Mouse (Mus musculus) mesoderm, embryonic 11.5 days (tissue): ENCODE results near the gene Rasd1.
"Not testable (repeated sequence)": the region's sequence is repeated elsewhere in the genome, so short reads cannot be mapped to it uniquely, and the experiment has no call there.

Source experiments
- DNase-seq: peaks from one replicate; pipeline ENCODE4 v3.0.0-alpha.2; 2012; ENCODE audit warnings: low read depth, low spot score

Rasd1 gene

DNA sequence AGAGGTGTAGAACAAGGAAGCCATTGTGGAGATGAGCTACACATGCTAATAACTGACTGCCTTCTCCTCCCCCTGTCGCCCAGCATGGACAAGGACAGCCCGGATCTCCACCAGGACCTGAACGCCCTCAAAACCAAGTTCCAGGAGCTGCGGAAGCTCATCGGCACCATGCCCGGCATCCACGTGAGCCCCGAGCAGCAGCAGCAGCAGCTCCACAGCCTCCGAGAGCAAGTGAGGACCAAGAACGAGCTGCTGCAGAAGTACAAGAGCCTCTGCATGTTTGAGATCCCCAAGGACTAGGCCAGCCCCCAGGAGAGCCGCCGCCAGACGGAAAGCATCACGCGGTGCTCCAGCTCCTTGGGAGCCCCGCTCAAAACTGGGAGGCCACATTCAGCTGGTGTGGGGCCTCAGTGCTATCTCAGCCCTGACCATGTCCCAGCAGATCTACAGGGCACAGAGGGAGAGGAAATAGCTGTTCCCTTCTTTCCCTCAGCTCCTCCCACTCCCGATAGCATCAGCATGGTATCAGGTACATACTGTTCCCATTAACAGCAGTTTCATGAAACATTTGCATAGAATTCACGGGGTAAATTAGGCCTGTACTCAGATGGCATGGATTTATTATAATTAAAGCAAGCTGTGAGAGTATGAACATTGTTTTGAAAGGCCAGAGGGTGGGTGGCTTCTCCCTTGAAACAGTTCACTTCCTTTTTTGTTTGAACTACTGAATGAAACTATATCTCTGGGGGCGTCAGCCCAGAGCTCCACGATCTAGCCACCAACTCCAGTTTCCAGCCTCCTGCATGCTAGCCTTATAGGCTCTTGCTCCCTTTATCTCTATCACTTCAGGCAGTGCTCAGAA is 4.0 kb downstream of the Rasd1 start:
- DNase-seq = no peak

DNA sequence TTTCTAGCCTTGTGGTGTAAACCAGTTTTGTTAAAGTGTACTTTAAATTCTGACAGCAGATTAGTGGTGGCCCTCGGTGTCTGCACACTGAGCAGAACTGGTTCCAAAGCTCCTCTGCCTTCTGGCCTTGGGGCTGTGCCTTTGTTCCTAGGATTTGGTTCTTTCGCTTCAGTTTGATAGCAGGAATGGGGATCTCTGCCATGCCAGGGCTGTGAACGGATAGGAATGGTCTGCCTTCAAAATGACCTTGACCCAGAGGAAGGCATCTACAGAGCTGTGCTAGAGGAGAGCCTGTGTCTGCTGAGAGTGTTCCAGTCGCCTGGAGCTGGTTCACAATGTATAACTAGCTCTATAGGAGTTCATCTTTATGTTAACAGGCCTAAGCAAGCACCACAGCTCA is 5.3 kb downstream of the Rasd1 start:
- no peak for DNase-seq

DNA sequence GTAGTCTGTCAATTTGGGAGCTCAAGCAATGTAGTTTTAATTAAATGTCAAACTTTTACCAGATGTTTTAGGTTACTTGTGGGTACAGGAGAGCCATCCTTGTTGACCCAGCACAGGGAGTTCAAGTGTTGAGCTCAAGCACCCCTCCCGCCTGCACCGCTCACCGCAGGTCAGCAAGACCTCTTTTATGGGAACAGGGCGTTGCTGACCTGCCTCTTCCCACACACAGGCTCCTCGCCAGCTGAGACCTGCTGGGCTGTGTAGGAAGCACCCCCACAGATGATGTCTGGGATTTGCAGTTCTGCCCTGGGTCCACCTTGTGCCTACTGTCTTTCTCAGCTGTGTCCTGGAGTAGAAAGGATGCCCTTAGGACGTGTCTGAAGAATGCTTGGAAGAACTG is 8.0 kb downstream of the Rasd1 start:
- DNase-seq = no peak

DNA sequence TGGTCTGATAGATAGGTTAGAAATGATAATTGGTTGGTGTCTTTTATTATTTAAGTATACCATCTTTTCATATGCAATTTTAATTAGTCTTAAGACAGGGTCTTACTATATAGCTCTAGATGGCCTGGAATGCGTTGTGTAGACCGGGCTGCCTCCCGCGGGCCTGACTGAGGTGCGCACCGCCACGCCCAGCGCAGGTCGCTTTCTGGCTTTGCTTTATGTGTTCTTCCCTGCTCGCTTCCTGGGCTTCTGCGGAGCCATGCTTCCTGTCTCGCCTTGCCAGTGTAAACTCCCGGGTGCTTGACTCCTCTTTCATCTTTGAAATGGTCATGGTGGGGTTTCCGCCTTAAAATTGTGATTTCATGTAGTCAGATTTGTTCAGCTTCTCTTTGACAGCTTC is 11.9 kb downstream of the Rasd1 start:
- DNase-seq = no peak

DNA sequence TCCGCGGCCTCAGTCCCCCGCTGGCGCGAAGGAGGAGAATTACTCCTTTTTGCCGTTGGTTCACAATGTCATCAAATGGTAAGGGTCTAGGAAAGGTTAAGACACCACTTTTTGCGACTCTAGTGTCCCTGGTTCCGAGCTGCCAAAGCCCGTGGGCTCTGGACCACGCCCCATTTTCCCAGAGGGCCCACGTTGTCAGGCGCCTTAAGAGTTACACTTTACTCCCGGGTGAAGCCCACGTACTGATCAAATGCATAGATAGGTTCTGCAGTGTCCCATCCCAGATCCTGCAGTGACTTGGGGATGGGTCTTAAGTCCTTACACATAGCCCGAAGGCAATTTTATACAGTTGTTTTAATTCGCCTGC is 16.4 kb downstream of the Rasd1 start:
- DNase-seq = peak; percentile 21

DNA sequence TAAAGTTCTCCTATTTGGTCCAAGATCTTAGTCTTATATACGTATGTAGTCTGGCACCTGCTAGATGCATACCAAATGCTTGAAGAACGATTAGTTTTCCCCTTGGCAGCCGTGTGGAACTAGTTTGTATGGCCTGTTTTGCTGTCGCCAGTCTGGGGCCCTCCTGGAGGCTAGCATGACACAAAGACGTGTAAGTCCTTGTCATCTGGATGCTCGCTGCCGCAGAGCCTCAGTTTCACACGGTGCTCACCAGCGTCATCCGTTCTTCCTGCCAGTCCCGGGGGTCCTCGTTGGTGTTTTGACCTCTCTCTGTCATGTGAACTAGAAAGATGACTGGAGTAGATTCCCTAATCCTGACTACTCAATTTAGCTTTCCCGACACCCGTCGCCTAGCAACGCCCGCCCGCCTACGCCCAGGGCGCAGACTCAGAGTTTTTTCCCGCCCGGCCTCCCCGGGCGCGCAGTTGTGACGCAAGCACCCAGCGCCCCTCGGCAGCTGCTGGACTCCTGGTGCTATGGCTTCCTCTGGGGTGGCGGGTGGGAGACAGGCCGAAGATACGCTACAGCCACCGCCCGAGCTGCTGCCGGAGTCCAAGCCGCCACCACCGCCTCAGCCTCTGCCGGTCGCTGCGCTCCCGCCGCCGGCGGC is 16.9 kb downstream of the Rasd1 start, which contains the start of gene Med9:
Gene Med9 (plus strand): TSS at position 455 of the 649 bp plus-strand sequence.
- peak; percentile 94 for DNase-seq

DNA sequence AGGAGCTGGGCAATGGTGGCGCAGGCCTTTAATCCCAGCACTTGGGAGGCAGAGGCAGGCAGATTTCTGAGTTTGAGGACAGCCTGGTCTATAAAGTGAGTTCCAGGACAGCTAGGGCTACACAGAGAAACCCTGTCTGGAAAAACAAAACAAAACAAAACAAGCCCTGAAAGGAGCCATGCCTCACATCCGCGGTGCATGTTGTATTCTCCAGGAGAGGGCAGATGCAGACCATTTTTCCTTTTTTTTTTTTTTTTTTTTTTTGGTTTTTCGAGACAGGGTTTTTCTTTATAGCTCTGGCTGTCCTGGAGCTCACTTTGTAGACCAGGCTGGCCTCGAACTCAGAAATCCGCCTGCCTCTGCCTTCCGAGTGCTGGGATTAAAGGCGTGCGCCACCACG is 19.9 kb downstream of the Rasd1 start:
- not testable (repeated sequence) for DNase-seq

DNA sequence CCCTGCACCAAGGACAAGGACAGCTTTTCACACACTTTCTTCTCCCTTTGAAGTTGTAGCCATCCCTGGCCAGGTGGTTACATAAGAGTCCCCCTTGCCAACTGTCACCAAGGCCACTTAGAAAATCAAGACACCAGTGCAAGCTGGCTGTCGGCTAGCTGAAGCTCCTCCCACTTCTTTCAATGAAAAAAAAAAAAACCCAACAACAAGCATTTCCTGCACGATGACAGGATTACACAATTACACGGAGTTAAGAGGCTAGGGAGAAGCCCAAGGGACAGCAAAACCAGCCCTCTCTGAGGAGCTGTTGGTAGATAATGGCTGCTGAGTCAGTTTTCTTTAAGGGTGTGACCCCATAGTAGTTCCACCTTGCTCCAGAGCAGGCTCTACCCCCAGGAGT is 23.4 kb downstream of the Rasd1 start:
- no peak for DNase-seq

DNA sequence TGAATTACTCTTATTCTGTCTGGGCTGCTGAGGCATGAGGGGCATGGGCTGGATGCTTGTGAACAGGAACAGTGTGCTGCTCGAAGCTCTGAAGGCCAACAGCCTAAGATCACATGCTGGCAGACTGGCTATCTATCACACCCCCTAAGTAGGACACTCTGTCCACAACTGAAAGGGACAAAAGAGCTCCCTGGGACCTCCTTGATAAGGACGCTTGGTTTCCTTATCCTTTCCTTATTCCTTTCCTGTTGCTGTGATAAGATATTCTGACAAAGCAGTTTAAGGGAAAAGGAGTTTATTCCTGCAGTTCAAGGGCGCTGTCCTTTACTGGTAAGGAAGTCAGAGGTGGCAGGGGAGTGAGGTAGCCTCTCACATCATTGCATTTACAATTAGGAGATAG is 24.1 kb downstream of the Rasd1 start:
- DNase-seq = no peak

DNA sequence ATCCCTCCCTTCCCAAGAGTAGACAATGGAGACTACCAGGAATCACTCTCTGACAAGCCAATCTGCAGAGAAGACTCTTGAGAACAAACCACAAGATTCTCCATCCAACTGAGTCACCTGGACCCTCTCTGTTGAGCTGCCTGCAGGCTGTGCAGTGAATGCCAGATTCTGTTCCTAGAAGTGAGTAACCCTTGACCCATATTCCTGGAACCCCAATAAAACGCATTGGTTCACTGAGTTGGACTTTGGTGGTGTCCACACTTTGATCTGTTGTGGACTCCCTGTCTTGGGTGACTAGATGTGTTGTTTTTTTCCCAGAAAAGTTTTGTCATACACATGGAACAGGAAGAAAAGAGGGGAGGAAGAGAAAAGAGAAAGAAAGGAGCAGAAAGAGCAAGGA is 24.9 kb downstream of the Rasd1 start:
- no peak for DNase-seq

DNA sequence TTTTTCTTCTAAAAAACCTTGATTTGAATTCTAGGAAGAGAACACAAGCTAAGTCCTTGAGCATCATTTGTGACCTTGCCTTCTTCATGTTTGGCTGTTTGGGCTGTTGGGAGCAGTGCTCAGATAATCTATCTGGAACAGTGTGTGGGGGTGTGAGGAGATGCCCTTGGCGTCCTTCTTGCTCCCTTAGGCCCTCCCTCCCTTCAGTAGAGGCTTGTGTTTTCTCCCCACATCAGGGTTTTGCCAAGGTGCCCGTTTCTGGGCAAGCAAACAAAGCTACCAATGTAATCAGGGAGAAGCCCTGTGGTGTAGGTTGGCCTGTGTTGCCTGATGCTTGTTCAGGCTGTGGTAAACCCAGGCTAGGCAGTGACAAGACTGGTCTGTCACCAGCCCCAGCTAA is 27.1 kb downstream of the Rasd1 start:
- no peak for DNase-seq

DNA sequence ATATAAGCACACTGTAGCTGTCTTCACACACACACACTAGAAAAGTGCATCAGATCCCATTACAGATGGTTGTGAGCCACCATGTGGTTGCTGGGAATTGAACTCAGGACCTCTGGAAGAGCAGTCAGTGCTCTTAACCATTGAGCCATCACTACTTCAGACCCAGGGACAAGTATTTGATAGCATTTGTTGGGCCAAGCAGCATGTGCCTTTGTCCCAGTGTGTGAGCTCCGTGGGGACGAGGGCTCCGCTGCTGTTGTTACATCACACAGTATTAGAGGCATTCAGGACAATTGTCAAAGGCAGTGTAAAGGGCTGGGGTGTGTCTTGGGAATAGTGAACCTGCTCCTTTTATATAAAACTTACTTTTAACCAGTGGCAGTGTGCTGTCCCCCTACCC is 27.7 kb downstream of the Rasd1 start:
- no peak for DNase-seq

DNA sequence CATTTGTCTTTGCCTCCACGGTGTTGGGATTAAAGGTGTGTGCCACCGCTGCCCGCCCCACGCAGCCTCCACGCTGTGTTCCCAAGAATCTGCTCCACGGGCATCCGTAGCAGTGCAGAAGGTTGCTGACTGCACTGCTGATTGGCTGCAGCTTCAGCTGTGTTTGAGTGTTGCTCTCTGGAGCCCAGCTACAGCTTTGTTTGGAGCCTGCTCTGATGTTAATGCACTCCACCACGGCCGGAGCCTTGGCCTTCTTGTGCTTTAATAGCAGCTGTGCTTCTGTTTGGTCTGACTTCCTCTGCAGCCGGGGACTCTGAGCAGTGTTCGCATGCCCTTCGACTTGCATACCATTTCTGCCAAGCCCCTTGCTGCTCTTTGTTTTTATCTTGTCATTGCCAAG is 30.8 kb downstream of the Rasd1 start:
- no peak for DNase-seq

DNA sequence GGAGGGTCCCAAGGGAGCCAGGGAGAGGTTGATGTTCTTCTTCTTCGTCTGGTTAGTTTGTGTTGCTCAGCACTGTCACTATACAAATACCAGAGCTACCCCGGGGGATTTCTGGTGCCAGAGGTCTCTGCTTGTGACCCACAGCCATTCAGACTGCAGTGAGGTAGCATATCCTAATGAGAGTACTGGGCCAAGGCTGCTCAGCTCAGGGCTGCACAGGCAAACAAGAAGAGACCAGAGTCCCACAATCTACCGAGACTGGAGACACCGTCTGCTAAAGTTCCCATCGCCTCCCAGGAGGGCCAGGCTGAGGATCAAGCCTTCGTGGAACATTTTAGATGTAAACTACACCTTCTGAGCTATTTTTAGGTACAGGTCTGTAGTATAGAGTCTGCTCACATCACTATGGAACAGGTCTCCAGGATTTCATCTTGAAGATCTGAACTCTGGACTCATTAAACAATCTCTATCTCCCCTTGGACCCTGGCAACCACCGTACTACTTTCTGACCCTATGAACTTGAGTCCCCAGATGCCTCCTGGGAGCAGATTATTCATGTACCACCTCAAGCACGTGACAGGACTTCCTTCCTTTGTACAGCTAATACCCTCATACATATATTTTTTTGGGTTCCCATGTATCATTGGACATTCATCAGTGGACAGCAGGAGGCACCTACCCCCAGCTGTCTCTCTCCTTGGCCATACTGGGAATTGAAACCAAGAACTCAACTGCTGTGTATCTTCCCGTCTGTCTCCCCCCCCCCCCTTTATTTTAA is 32.0 kb downstream of the Rasd1 start:
- no peak for DNase-seq

DNA sequence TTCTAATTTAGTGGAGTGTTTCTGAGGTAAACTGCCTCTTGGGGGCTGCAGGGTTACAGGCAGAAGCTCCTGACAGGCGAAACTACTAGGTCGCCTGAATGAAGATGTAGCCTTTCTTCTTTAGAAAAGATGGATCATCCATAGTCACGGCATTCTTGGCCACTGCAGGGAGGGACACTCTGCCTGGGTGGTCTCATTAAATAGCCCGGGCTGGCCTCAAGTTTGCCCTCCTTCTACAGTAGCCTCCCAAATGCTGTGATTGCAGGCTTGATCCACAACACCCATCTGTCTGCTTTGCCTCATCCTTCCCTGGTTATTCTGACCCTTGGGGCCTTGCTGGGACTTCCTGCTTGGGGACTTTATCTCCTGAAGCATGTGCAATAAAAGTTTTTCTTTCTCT is 34.7 kb downstream of the Rasd1 start:
- no peak for DNase-seq

DNA sequence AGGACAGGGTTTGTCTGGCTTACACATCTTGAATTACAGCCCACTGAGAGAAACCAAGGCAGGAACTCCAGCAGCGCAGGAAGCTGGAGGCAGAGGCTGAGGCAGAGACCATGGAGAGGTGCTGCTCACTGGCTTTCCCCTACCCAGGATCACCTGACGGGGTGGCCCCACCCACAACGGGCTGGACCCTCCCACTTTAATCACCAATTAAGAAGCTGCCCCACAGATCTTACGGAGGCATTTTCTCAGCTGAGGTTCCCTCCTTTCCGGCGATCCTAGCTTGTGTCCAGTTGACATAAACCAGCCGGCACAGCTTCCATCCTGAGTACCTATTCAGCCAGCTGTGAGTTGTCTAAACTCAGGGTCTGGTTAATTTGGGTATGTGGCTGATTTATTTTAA is 43.5 kb downstream of the Rasd1 start:
- DNase-seq = peak; percentile 38

DNA sequence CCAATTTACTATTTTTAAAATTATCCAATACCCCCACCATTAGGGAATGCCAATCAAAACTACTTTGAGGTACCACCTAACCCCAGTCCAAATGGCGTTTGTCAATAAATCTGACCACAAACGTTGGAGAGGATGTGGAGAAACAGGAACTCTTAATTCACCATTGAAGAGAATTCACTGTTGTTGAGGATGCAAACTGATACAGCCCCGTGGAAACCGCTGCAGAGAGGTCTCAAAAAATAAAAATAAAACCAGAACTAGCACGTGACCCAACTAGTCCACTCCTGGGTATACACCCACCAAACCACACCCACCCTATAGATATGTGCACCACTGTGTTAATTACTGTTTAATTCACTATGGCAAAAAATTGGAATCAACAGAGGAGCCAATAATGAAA is 44.4 kb downstream of the Rasd1 start:
- no peak for DNase-seq

DNA sequence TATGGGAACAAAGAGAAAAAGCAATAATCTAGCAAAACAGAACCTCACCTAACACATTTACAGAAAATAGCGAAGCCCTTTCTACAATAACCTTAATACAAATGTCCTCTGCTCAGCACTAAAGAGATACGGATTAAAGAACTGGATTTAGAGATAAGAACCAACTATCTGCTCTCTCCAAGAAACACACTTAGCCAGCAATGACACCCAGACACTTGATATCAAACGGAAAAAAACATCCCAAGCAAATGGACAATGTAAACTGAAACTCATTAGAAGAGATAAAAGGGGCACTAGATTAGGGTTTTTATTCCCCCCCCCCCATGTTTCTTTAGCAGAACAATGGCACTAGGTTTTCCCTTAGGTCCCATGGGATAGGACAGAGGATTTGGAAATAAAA is 45.3 kb downstream of the Rasd1 start:
- DNase-seq = no peak

DNA sequence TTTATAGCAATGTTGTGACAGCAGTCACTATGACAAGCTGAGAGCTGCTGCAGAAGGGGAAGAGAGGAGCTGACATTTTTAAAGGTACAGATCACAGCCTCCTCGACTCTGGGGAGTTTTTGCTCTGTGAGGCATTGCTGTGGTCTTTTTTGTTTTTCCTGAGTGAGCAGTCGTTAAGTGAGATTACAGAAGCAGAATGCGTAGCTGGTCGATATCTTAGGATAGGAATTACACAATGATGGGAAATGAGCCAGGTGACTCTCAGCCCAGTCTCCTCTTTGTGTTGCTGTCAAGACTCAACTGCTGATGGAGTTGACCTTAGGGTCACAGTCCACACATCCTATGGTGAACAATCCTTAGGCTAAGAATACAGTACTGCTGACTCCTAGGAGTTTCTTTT is 46.7 kb downstream of the Rasd1 start:
- no peak for DNase-seq

DNA sequence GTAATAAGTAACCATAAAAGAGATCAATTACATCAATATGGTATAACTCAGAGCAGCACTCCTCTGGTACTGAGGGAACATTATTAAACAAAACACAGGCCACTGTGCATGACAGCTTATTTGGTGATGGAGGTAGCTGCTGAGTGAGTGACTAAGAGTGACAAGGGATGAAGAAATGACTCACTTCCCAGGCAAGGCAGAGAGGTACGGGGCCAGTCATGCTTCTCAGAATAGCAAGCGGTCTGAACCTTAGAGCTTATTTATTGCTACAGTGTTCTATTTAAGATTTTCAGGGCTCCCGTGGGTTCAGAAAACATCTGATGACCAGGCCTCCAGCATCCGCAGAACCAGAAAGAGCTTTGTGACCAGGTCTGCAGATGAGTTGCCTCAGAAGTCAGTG is 51.0 kb downstream of the Rasd1 start:
- no peak for DNase-seq
